Mouse (Mus musculus) midbrain, postnatal 0 days (tissue): ENCODE data around the gene Gm13271. TPM values are rescaled to one million over a fixed set of nuclear protein-coding genes. Genes with fewer than 3 reads are reported as not detected.
"Not testable (repeated sequence)": the region's sequence is repeated elsewhere in the genome, so short reads cannot be mapped to it uniquely, and the experiment has no call there.

Experiments used
- ATAC-seq: fragments of 200-750 bp; cut with Nextera tagmentation; 2 replicates; pipeline ENCODE4 v1.8.0; 2017; ENCODE audit warnings: moderate number of reproducible peaks, mild to moderate bottlenecking, moderate TSS enrichment, moderate library complexity; ENCODE audit not compliant: low FRiP score
- DNase-seq: peaks from one replicate; pipeline ENCODE4 v3.0.0-alpha.2; 2015; ENCODE audit warnings: low spot score
- H3K27ac ChIP-seq: fragments of 300-500 bp; sonication (generic); 2 replicates; pipeline ENCODE4 v1.5.1; 2014; ENCODE audit warnings: low read depth, mild to moderate bottlenecking, low read length, mixed read lengths
- H3K27me3 ChIP-seq: fragments of 300-500 bp; sonication (generic); 2 replicates; pipeline ENCODE4 v1.6.1; 2014; ENCODE audit warnings: low read length, control low read depth, mixed read lengths; ENCODE audit not compliant: insufficient read depth
- H3K36me3 ChIP-seq: fragments of 300-500 bp; sonication (generic); 2 replicates; pipeline ENCODE4 v1.6.1; 2014; ENCODE audit warnings: low read length, control low read depth, mixed read lengths; ENCODE audit not compliant: insufficient read depth
- H3K4me1 ChIP-seq: fragments of 300-500 bp; sonication (generic); 2 replicates; pipeline ENCODE4 v1.6.1; 2014; ENCODE audit warnings: mild to moderate bottlenecking, control low read depth, antibody characterized with exemption, low read length, mixed read lengths; ENCODE audit not compliant: insufficient read depth
- H3K4me2 ChIP-seq: fragments of 300-500 bp; sonication (generic); 2 replicates; pipeline ENCODE4 v1.6.1; 2014; ENCODE audit warnings: low read depth, mild to moderate bottlenecking, low read length, mixed read lengths; ENCODE audit not compliant: poor library complexity, severe bottlenecking
- H3K4me3 ChIP-seq: fragments of 300-500 bp; sonication (generic); 2 replicates; pipeline ENCODE4 v1.5.1; 2014; ENCODE audit warnings: low read depth, mild to moderate bottlenecking, low read length, moderate library complexity
- H3K9ac ChIP-seq: fragments of 300-500 bp; sonication (generic); replicated peaks from 2 replicates; pipeline ENCODE4 v1.6.1; 2014; ENCODE audit warnings: mild to moderate bottlenecking, low read length, moderate library complexity, mixed read lengths; ENCODE audit not compliant: poor library complexity, severe bottlenecking
- H3K9me3 ChIP-seq: fragments of 300-500 bp; sonication (generic); 2 replicates; pipeline ENCODE4 v1.6.1; 2016; ENCODE audit warnings: low read length, control low read depth
- CTCF ChIP-seq: IDR thresholded peaks from 2 replicates; pipeline ENCODE4 v1.5.1; 2016; ENCODE audit warnings: antibody characterized with exemption, mild to moderate bottlenecking
- WGBS: fragments of 180-500 bp; shearing (Covaris S2); extraction: QIAGEN DNeasy Blood & Tissue Kit; methylation state at CpG from one replicate; pipeline ENCODE4 v1.1.7; 2014; 5-methylcytosine and 5-hydroxymethylcytosine counted together
- polyA plus RNA-seq: library from polyadenylated mRNA; unstranded; fragments of >200 nt; fragmentation: Nextera tagmentation; extraction: Ambion mirVana; gene quantifications from 2 replicates; pipeline ENCODE4 v1.2.1, GENCODE M21; 2015
- total RNA-seq: library from RNA; depleted of rRNA; stranded (reverse); fragments of >200 nt; gene quantifications from 2 replicates; pipeline ENCODE4 v1.2.3, GENCODE M21; 2014

Gene Gm13271
- total and polyA plus RNA-seq, 2 experiments from 2014 or later = not detected

DNA sequence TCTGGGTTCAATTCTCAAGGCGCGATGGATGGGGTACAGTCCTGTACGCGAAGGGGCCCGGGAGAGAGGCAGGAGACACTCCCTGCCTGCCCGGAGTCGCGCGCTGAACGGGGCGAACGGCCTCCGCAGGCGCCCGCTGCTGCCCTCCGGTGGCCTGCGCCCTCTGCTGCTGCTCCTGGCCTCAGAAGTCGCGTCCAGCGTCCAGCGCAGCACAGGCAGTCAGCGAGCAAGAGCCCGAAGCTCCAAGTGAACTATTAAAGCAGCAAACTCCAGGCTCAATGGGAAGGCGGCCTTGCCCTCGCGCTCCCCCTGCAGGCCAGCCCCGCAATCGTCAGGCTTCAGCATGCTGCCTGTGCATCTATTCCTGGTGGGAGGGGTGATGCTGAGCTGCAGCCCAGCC lies 5.8 kb downstream of the Gm13271 start:
- ATAC-seq, H3K27ac ChIP-seq, H3K36me3 ChIP-seq, H3K27me3 ChIP-seq, H3K9me3 ChIP-seq, H3K9ac ChIP-seq, H3K4me1 ChIP-seq: not testable (repeated sequence)
- H3K4me3 ChIP-seq = peak overlapping the region; percentile 20; the same call in 1 of the 2 replicates
- peak; percentile 82 for DNase-seq
- peak overlapping the region; percentile 42 for H3K4me2 ChIP-seq
- peak; percentile 67 for TF ChIP-seq CTCF
- under 1% methylated on average over 26 of the region's 28 CpGs for WGBS

DNA sequence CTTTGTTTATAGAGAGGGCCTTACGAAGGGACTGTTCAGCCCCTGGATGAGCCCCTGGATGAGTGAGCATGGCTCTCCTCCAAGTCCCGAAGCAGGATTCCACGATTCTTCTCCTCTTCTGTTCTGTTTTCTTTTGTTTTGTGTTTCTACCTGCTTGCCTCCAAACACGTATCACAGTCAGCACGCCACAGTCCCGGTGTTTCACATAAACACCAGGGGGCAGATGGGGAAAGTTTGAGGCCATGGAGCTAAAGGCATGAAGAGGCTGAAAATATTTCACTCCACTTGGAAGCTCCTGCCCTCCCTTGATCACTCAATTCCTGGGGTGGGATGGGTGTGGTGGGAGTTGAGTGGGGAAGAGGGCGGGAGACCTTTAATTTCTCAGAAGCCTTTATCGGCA lies 7.1 kb downstream of the Gm13271 start:
- not testable (repeated sequence) for H3K4me2 ChIP-seq, H3K4me3 ChIP-seq, H3K36me3 ChIP-seq, H3K9ac ChIP-seq, H3K4me1 ChIP-seq, H3K27me3 ChIP-seq, H3K27ac ChIP-seq, DNase-seq, ATAC-seq, H3K9me3 ChIP-seq
- WGBS = 72% methylated on average over 6 of the region's 8 CpGs

- H3K9ac ChIP-seq, H3K27me3 ChIP-seq, H3K4me1 ChIP-seq, H3K4me2 ChIP-seq, H3K4me3 ChIP-seq, H3K9me3 ChIP-seq, ATAC-seq, H3K27ac ChIP-seq, H3K36me3 ChIP-seq, DNase-seq: not testable (repeated sequence)
- WGBS = 60% methylated on average over 8 of the region's 9 CpGs
Observed at GRCm38 (mm10) chr4:88762341-88762740, 7.7 kb downstream of the Gm13271 start.

DNA sequence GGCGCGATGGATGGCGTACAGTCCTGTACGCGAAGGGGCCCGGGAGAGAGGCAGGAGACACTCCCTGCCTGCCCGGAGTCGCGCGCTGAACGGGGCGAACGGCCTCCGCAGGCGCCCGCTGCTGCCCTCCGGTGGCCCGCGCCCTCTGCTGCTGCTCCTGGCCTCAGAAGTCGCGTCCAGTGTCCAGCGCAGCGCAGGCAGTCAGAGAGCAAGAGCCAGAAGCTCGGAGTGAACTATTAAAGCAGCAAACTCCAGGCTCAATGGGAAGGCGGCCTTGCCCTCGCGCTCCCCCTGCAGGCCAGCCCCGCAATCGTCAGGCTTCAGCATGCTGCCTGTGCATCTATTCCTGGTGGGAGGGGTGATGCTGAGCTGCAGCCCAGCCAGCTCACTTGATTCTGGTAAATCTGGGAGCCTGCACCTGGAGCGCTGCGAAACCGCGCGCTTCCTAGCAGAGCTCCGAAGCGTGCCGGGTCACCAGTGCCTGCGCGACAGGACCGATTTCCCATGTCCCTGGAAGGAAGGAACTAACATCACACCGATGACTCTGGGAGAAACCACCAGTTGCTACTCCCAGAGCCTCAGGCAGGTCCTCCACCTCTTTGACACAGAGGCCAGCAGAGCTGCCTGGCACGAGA lies 8.8 kb downstream of the Gm13271 start:
- H3K9ac ChIP-seq, H3K27ac ChIP-seq, H3K27me3 ChIP-seq, H3K4me1 ChIP-seq, ATAC-seq, H3K9me3 ChIP-seq, H3K36me3 ChIP-seq: not testable (repeated sequence)
- DNase-seq = peak; percentile 76
- peak; percentile 65 for TF ChIP-seq CTCF
- Histone ChIP-seq H3K4me3 (peak overlapping the region; percentile 26), H3K4me2 (peak overlapping the region; percentile 46)
- 3% methylated on average over 29 of the region's 42 CpGs for WGBS

DNA sequence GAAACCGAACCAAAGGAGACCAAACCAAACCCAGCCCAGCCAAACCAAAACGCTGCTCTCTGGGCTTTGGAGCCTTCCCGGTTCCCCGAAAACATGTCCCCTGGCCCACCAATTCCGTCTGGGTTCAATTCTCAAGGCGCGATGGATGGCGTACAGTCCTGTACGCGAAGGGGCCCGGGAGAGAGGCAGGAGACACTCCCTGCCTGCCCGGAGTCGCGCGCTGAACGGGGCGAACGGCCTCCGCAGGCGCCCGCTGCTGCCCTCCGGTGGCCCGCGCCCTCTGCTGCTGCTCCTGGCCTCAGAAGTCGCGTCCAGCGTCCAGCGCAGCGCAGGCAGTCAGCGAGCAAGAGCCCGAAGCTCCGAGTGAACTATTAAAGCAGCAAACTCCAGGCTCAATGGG lies 18.9 kb downstream of the Gm13271 start, which contains the start of gene Gm13290:
Gene Gm13290 (plus strand): TSS at position 301 of the 400 bp plus-strand sequence.
- ATAC-seq, H3K4me1 ChIP-seq, H3K9ac ChIP-seq, H3K27me3 ChIP-seq, H3K36me3 ChIP-seq, H3K27ac ChIP-seq, H3K9me3 ChIP-seq, H3K4me3 ChIP-seq, H3K4me2 ChIP-seq, DNase-seq: not testable (repeated sequence)
- WGBS = no CpG with 5 or more reads among the region's 32 CpGs

GRCm38 (mm10) chr4:88776622-88777021 lies 22.0 kb downstream of the Gm13271 start, which contains the start of gene Gm13289:
Gene Gm13289 (plus strand): TSS chr4:88776922.
- H3K4me1 ChIP-seq, H3K4me2 ChIP-seq, H3K36me3 ChIP-seq, ATAC-seq, DNase-seq, H3K27ac ChIP-seq, H3K27me3 ChIP-seq, H3K9me3 ChIP-seq, H3K4me3 ChIP-seq, H3K9ac ChIP-seq: not testable (repeated sequence)
- WGBS = no CpG with 5 or more reads among the region's 29 CpGs

DNA sequence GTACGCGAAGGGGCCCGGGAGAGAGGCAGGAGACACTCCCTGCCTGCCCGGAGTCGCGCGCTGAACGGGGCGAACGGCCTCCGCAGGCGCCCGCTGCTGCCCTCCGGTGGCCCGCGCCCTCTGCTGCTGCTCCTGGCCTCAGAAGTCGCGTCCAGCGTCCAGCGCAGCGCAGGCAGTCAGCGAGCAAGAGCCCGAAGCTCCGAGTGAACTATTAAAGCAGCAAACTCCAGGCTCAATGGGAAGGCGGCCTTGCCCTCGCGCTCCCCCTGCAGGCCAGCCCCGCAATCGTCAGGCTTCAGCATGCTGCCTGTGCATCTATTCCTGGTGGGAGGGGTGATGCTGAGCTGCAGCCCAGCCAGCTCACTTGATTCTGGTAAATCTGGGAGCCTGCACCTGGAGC lies 24.9 kb downstream of the Gm13271 start, which contains the start of gene Gm13272:
Gene Gm13272 (plus strand): TSS at position 301 of the 400 bp plus-strand sequence.
- H3K4me3 ChIP-seq, DNase-seq, H3K36me3 ChIP-seq, ATAC-seq, H3K27me3 ChIP-seq, H3K27ac ChIP-seq, H3K4me2 ChIP-seq, H3K4me1 ChIP-seq, H3K9me3 ChIP-seq, H3K9ac ChIP-seq: not testable (repeated sequence)
- no CpG with 5 or more reads among the region's 29 CpGs for WGBS

DNA sequence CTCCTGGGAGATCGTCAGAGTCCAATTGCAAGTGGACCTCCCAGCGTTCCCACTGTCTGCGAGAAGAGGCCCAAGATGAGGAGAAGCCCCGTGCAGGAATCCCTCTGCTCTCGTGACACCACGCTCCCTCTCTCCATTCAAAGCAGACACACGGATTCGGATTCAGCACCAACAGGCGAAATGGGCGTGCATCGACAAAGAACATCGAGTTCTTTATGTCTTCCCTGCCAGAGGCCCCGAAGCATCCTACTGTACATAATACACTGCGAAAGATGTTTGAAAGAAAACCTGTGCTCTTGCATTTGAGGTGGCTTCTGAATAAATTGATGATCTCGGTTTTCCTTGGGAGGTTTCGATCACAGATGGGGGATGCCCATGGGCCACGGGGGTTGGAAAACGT lies 25.7 kb downstream of the Gm13271 start:
- H3K9me3 ChIP-seq, DNase-seq, H3K4me3 ChIP-seq, H3K9ac ChIP-seq, H3K4me1 ChIP-seq, H3K4me2 ChIP-seq, H3K36me3 ChIP-seq, H3K27ac ChIP-seq, ATAC-seq, H3K27me3 ChIP-seq: not testable (repeated sequence)
- WGBS = 51% methylated on average over 13 of the region's 18 CpGs

- H3K27ac ChIP-seq, ATAC-seq, DNase-seq, H3K4me3 ChIP-seq, H3K4me1 ChIP-seq, H3K9me3 ChIP-seq, H3K4me2 ChIP-seq, H3K9ac ChIP-seq, H3K27me3 ChIP-seq, H3K36me3 ChIP-seq: not testable (repeated sequence)
- 10% methylated on average over 3 of the region's 7 CpGs for WGBS
Observed at GRCm38 (mm10) chr4:88781831-88782230, 27.2 kb downstream of the Gm13271 start, which contains the start of gene Ifnz. Gene Ifnz (plus strand): TSS chr4:88782131.
